Mouse (Mus musculus): ENCODE results near the gene Itgav.

DNA sequence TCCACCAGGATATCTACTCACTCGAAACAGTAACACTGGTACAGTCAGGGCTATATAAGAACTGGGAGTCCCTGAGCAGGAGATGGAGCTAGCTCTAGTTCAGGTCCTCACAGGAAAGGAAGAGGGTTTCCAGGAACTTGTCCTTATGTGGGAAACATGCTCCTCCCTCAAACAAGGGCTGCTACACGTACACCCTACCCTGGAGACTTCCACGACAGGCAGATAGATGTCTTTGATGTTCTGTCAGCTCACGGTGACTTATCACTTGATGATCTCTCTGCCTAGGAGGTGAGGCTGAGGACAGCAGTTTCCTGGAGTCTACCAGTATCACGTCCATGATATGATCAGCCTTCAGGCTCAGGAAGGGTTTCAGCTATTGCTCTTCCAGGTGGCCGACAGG lies 21.1 kb downstream of the Itgav start:
- no peak for TF ChIP-seq CTCF (IDR thresholded peaks at IDR 0.05; ENCODE audit: insufficient read depth, low read length)
- TF ChIP-seq POLR2A (IDR thresholded peaks at IDR 0.05; ENCODE audit: borderline replicate concordance, extremely low read depth, low read depth, low read length), result no peak

Measured in lung, adult 2 months (tissue).